Mouse (Mus musculus) myocyte (in vitro differentiated cells): ENCODE data around the gene Psme2.

Source experiments
- CEBPB ChIP-seq: IDR thresholded peaks from 2 replicates; pipeline ENCODE4 v1.6.1; 2011; ENCODE audit warnings: mild to moderate bottlenecking, moderate library complexity; ENCODE audit not compliant: poor library complexity, insufficient read depth, severe bottlenecking
- E2F4 ChIP-seq: IDR thresholded peaks from one replicate; pipeline ENCODE4 v1.6.1; 2011; ENCODE audit warnings: mild to moderate bottlenecking, control low read depth, moderate library complexity; ENCODE audit not compliant: insufficient read depth
- MAX ChIP-seq: IDR thresholded peaks from one replicate; pipeline ENCODE4 v1.6.1; 2011; ENCODE audit warnings: low read depth, mild to moderate bottlenecking, control low read depth
- MYOD1 ChIP-seq, 3 experiments: IDR thresholded peaks; one replicate each; pipeline ENCODE4 v1.6.1; 2011; ENCODE audit warnings: control low read depth in 2 of 3, low read depth in 2 of 3, mild to moderate bottlenecking in 2 of 3, moderate library complexity in 1 of 3; ENCODE audit not compliant: insufficient read length in 2 of 3, control insufficient read depth in 1 of 3
- MYOG ChIP-seq, 3 experiments: IDR thresholded peaks; one replicate each; pipeline ENCODE4 v1.6.1; 2011; ENCODE audit warnings: control low read depth in 2 of 3, low read depth in 2 of 3, mild to moderate bottlenecking in 2 of 3; ENCODE audit not compliant: insufficient read length in 2 of 3, control insufficient read depth in 1 of 3, insufficient read depth in 1 of 3
- POLR2A ChIP-seq: IDR thresholded peaks from one replicate; pipeline ENCODE4 v1.6.1; 2011; ENCODE audit warnings: low read depth, mild to moderate bottlenecking, control low read depth, moderate library complexity; ENCODE audit not compliant: insufficient read length
- POLR2AphosphoS2 ChIP-seq: IDR thresholded peaks from one replicate; pipeline ENCODE4 v1.6.1; 2011; ENCODE audit warnings: low read depth, control low read depth; ENCODE audit not compliant: insufficient read length
- REST ChIP-seq: IDR thresholded peaks from one replicate; pipeline ENCODE4 v1.6.1; 2011; ENCODE audit warnings: mild to moderate bottlenecking, control low read depth, moderate library complexity; ENCODE audit not compliant: insufficient read depth, insufficient read length
- SRF ChIP-seq: IDR thresholded peaks from one replicate; pipeline ENCODE4 v1.6.1; 2011; ENCODE audit warnings: low read depth; ENCODE audit not compliant: control insufficient read depth, insufficient read length
- TCF3 ChIP-seq: IDR thresholded peaks from one replicate; pipeline ENCODE4 v1.6.1; 2011; ENCODE audit warnings: low read depth, control low read depth; ENCODE audit not compliant: insufficient read length
- USF1 ChIP-seq: IDR thresholded peaks from one replicate; pipeline ENCODE4 v1.6.1; 2011; ENCODE audit warnings: low read depth, mild to moderate bottlenecking, control low read depth, moderate library complexity

- no peak for TF ChIP-seq MAX
- no peak for TF ChIP-seq POLR2A
- TF ChIP-seq POLR2AphosphoS2 = peak; percentile 94
- TF ChIP-seq E2F4 = no peak
- TF ChIP-seq TCF3 = no peak
- no peak for TF ChIP-seq USF1
- TF ChIP-seq MYOG (IDR thresholded peaks at IDR 0.05; ENCODE audit: control insufficient read depth in 1 of 3, insufficient read depth in 1 of 3, insufficient read length in 2 of 3, low read depth in 2 of 3) = no peak
- TF ChIP-seq CEBPB = no peak
- no peak for TF ChIP-seq MYOD1 (IDR thresholded peaks at IDR 0.05; ENCODE audit: control insufficient read depth in 1 of 3, insufficient read length in 2 of 3, low read depth in 2 of 3)
- TF ChIP-seq SRF = no peak
- no peak for TF ChIP-seq REST
Observed at GRCm38 (mm10) chr14:55551794-55552193, 39.1 kb downstream of the Psme2 start.
